Mouse (Mus musculus): ENCODE data around the gene Sept9. TPM values are rescaled to one million over a fixed set of nuclear protein-coding genes. Genes with fewer than 3 reads are reported as not detected.

The Sept9 gene
- polyA plus RNA-seq, 2 experiments = 78.7 to 125 TPM

GRCm38 (mm10) chr11:117176304-117176703, 23.2 kb upstream of the Sept9 start:
- no peak for DNase-seq (ENCODE audit: low spot score)

GRCm38 (mm10) chr11:117176900-117177299, 22.6 kb upstream of the Sept9 start:
- no peak for DNase-seq (ENCODE audit: low spot score)
- 82% methylated on average over 5 of the region's 5 CpGs for WGBS
- H3K27me3 ChIP-seq (ENCODE audit: control insufficient read depth, insufficient read depth, low read length) = no peaks in the 10 kb centered on the region
- H3K9ac ChIP-seq (ENCODE audit: low read depth, low read length, severe bottlenecking) = no peak overlapping the region
- peaks cover 12% of the 10 kb centered on the region for H3K9me3 ChIP-seq (ENCODE audit: control insufficient read depth, low read length)
- H3K4me2 ChIP-seq (replicated peaks; ENCODE audit: low read depth, low read length, severe bottlenecking) = no peak overlapping the region
- H3K4me3 ChIP-seq (replicated peaks; ENCODE audit: low read length) = no peak overlapping the region
- TF ChIP-seq POLR2A (IDR thresholded peaks at IDR 0.05; ENCODE audit: borderline replicate concordance, extremely low read depth, insufficient read depth, insufficient read length) = no peak
- no peak overlapping the region for H3K27ac ChIP-seq (replicated peaks; ENCODE audit: low read depth, low read length)
- no peaks in the 10 kb centered on the region for H3K36me3 ChIP-seq (ENCODE audit: control insufficient read depth, insufficient read depth, low read length)
- ATAC-seq (ENCODE audit: low FRiP score, low read depth) = no peak
- peaks cover 16% of the 10 kb centered on the region; the same call in 1 of the 2 replicates for H3K4me1 ChIP-seq (ENCODE audit: control insufficient read depth, insufficient read depth, low read length)

More at GRCm38 (mm10) chr11:117176304-117176703, 23.2 kb upstream of the Sept9 start:
- peaks cover 6% of the 10 kb centered on the region; the same call in 1 of the 2 replicates for H3K9me3 ChIP-seq (ENCODE audit: control insufficient read depth, low read length)
- H3K36me3 ChIP-seq (ENCODE audit: control insufficient read depth, insufficient read depth, low read length) = no peaks in the 10 kb centered on the region
- no peak overlapping the region for H3K27ac ChIP-seq (replicated peaks; ENCODE audit: low read depth, low read length)
- H3K27me3 ChIP-seq (ENCODE audit: control insufficient read depth, insufficient read depth, low read length) = no peaks in the 10 kb centered on the region
- H3K4me3 ChIP-seq (replicated peaks; ENCODE audit: low read length) = no peak overlapping the region
- WGBS = 43% methylated on average over 5 of the region's 5 CpGs
- no peak for TF ChIP-seq POLR2A (IDR thresholded peaks at IDR 0.05; ENCODE audit: borderline replicate concordance, extremely low read depth, insufficient read depth, insufficient read length)
- ATAC-seq (ENCODE audit: low FRiP score, low read depth) = no peak
- peaks cover 16% of the 10 kb centered on the region; the same call in 1 of the 2 replicates for H3K4me1 ChIP-seq (ENCODE audit: control insufficient read depth, insufficient read depth, low read length)
- H3K9ac ChIP-seq (ENCODE audit: low read depth, low read length, severe bottlenecking) = no peak overlapping the region
- no peak overlapping the region for H3K4me2 ChIP-seq (replicated peaks; ENCODE audit: low read depth, low read length, severe bottlenecking)

GRCm38 (mm10) chr11:117177303-117177979, 22.0 kb upstream of the Sept9 start:
- H3K27me3 ChIP-seq (ENCODE audit: control insufficient read depth, insufficient read depth, low read length) = no peaks in the 10 kb centered on the region
- 52% methylated on average over 9 of the region's 11 CpGs for WGBS
- H3K4me3 ChIP-seq (replicated peaks; ENCODE audit: low read length) = no peak overlapping the region
- H3K9ac ChIP-seq (ENCODE audit: low read depth, low read length, severe bottlenecking) = no peak overlapping the region
- H3K4me1 ChIP-seq (ENCODE audit: control insufficient read depth, insufficient read depth, low read length) = peaks cover 16% of the 10 kb centered on the region; the same call in 1 of the 2 replicates
- peaks cover 16% of the 10 kb centered on the region for H3K9me3 ChIP-seq (ENCODE audit: control insufficient read depth, low read length)
- no peak overlapping the region for H3K4me2 ChIP-seq (replicated peaks; ENCODE audit: low read depth, low read length, severe bottlenecking)
- peak; percentile 80 for ATAC-seq (ENCODE audit: low FRiP score, low read depth)
- no peak overlapping the region for H3K27ac ChIP-seq (replicated peaks; ENCODE audit: low read depth, low read length)
- peak; percentile 74 for DNase-seq (ENCODE audit: low spot score)
- no peaks in the 10 kb centered on the region for H3K36me3 ChIP-seq (ENCODE audit: control insufficient read depth, insufficient read depth, low read length)
- no peak for TF ChIP-seq POLR2A (IDR thresholded peaks at IDR 0.05; ENCODE audit: borderline replicate concordance, extremely low read depth, insufficient read depth, insufficient read length)

DNA sequence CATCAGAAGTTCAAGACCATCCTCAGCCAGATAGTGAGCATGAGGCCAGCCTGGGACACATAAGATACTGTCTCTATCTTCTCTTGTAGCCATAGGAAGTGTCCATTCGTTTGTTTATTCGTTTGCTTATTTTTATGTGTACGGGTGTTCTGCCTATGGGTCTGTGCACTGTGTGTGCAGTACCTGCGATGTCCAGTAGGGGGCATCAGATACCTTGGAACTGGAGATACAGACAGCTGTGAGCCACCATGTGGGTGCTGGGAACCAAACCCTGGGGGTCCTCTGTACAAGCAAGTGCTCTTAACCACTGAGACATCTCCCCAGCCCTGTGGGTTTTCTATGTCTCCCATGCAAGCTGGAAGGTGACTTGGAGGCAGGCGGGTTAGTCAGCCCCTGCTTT, 19.6 kb upstream of the Sept9 start:
- WGBS = 88% methylated on average over 5 of the region's 5 CpGs

DNA sequence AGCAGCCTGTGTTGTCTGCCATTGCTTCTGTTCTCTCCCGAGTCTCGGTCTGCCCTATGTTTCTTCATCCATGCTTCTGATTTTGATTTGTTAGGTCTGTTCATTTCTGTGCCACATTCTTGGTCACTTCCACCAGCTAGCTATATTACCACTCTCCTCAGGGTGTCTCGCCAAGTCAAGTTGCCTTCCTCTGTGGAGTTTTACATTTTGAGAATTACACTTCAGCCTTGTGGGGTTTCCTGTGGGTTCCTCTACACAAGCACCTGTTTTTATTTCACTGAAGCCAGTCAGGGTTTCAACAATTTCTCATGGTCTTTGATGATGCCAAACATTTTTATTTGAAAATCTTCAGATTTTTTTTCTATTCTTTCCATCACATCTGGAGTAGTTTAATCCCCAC, 16.7 kb upstream of the Sept9 start:
- 71% methylated on average over 3 of the region's 3 CpGs for WGBS
- no peak overlapping the region for H3K4me2 ChIP-seq (replicated peaks; ENCODE audit: low read depth, low read length, severe bottlenecking)
- no peak overlapping the region for H3K27ac ChIP-seq (replicated peaks; ENCODE audit: low read depth, low read length)
- no peak for TF ChIP-seq POLR2A (IDR thresholded peaks at IDR 0.05; ENCODE audit: borderline replicate concordance, extremely low read depth, insufficient read depth, insufficient read length)
- no peak overlapping the region for H3K9ac ChIP-seq (ENCODE audit: low read depth, low read length, severe bottlenecking)
- peaks cover 7% of the 10 kb centered on the region for H3K4me1 ChIP-seq (ENCODE audit: control insufficient read depth, insufficient read depth, low read length)
- H3K4me3 ChIP-seq (replicated peaks; ENCODE audit: low read length) = no peak overlapping the region
- H3K36me3 ChIP-seq (ENCODE audit: control insufficient read depth, insufficient read depth, low read length) = no peaks in the 10 kb centered on the region
- H3K9me3 ChIP-seq (ENCODE audit: control insufficient read depth, low read length) = peaks cover 16% of the 10 kb centered on the region
- H3K27me3 ChIP-seq (ENCODE audit: control insufficient read depth, insufficient read depth, low read length) = no peaks in the 10 kb centered on the region
- DNase-seq (ENCODE audit: low spot score) (no peak), ATAC-seq (ENCODE audit: low FRiP score, low read depth) (no peak)

More for the DNA sequence above, 19.6 kb upstream of the Sept9 start:
- Histone ChIP-seq H3K4me3 (replicated peaks; ENCODE audit: low read length) (no peak overlapping the region), H3K4me2 (replicated peaks; ENCODE audit: low read depth, low read length, severe bottlenecking) (no peak overlapping the region), H3K4me1 (ENCODE audit: control insufficient read depth, insufficient read depth, low read length) (peaks cover 9% of the 10 kb centered on the region; the same call in 1 of the 2 replicates), H3K27me3 (ENCODE audit: control insufficient read depth, insufficient read depth, low read length) (no peaks in the 10 kb centered on the region), H3K36me3 (ENCODE audit: control insufficient read depth, insufficient read depth, low read length) (no peaks in the 10 kb centered on the region), H3K9ac (ENCODE audit: low read depth, low read length, severe bottlenecking) (no peak overlapping the region), H3K27ac (replicated peaks; ENCODE audit: low read depth, low read length) (no peak overlapping the region), H3K9me3 (ENCODE audit: control insufficient read depth, low read length) (peaks cover 16% of the 10 kb centered on the region)
- no peak for ATAC-seq (ENCODE audit: low FRiP score, low read depth)
- no peak for TF ChIP-seq POLR2A (IDR thresholded peaks at IDR 0.05; ENCODE audit: borderline replicate concordance, extremely low read depth, insufficient read depth, insufficient read length)
- no peak for DNase-seq (ENCODE audit: low spot score)
